Mouse (Mus musculus) heart, postnatal 14 days (tissue): ENCODE measurements around the gene Tipin. TPM values are rescaled to one million over a fixed set of nuclear protein-coding genes. Genes with fewer than 3 reads are reported as not detected.

Experiments
- DNase-seq, 2 experiments: peaks; one replicate each; pipeline ENCODE4 v3.0.0; 2021 to 2022
- intact Hi-C: fragments of 180-260 bp; cut with DNase I; formaldehyde crosslinking; loops from one replicate; pipeline ENCODE4 v1.15.1; 2025
- total RNA-seq, 2 experiments: library from RNA; stranded (reverse); gene quantifications; 2 replicates each; pipeline ENCODE4 v1.2.3; 2021

Gene Tipin
- total RNA-seq, 2 experiments from 2014 or later = 11.2 to 12.1 TPM

- intact Hi-C loops = loop anchor here (10.0 kb wide), 1 partner anchor 624 kb away; the partner anchor contains the start of gene Ints14
- DNase-seq = peak; percentile 79 to 80
Observed at GRCm38 (mm10) chr9:64340351-64341253, 59.2 kb downstream of the Tipin start.

DNA sequence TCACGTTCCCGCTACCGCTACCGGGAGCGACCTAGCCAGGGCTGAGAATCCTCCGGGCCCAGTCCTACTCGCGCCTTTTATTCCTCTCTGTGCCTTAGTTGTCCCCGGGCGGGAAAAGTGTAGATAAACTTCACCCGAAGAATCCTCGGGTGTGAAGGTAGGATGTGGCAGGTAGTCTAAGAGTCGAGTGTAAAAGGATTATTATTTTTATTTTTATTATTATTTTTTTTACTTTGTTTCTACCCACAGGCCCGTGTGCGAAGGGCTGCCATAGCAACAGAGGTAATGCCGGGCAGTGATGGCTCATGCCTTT is 59.8 kb downstream of the Tipin start, which contains the start of gene Dis3l:
TSS of gene Dis3l (minus strand) at position 35 of the 313 bp plus-strand sequence.
- no peak for DNase-seq
- intact Hi-C loops = loop anchor here (10.0 kb wide), 1 partner anchor 624 kb away; the partner anchor contains the start of gene Ints14

GRCm38 (mm10) chr9:64341671-64342070 is 60.3 kb downstream of the Tipin start:
- DNase-seq = no peak
- intact Hi-C loops = loop anchor here (10.0 kb wide), 1 partner anchor 623 kb away; the partner anchor contains the start of gene Ints14

DNA sequence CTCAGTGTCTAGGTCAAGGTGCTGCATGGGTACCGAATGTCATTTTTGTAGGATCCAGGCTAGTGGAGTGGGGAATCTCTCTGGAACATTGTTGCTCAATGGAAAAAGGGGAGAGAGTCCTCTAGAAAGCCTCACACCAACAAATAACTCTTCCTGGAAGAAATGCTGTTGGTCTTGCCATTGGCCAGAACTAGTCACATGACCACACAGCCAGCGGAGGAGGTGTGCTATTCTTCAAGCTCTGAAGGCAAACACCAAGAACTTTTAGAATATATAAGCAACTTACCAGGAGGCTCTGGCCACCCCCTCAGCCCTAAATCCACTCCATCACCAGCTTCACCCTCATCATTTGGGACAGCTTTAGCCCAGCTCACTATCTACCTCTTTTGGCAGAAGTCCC is 62.3 kb downstream of the Tipin start:
- DNase-seq = no peak
- intact Hi-C loops = loop anchor here (10.0 kb wide), 1 partner anchor 621 kb away; the partner anchor contains the start of gene Ints14

DNA sequence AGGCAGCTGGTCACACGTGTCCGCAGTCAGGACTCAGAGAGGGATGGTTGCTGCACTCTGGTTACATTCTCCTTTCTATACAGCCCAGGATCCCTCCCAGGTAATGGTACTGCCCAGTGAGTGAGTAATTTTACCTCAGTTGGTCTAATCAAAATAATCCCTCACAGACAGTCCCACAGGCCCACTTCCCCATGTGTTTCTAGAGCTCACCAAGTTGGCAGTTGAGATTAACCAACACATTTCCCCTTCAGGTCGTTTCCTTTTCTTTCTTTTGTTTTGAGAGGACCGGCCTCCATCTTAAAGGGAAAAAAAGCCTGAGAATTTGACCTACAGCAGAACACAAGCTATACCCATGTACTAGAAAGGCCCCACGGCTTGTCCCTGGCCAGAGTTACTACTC is 64.5 kb downstream of the Tipin start:
- DNase-seq = no peak
- intact Hi-C loops = loop anchor here (1.0 to 10.0 kb wide), 5 partner anchors 46 to 619 kb away; partner anchors contain the start of gene Ints14

- intact Hi-C loops = loop anchor here (5.0 to 10.0 kb wide), 4 partner anchors 45 to 617 kb away; partner anchors contain the start of gene Ints14
- DNase-seq = no peak
Observed at GRCm38 (mm10) chr9:64347377-64347776, 66.0 kb downstream of the Tipin start.

DNA sequence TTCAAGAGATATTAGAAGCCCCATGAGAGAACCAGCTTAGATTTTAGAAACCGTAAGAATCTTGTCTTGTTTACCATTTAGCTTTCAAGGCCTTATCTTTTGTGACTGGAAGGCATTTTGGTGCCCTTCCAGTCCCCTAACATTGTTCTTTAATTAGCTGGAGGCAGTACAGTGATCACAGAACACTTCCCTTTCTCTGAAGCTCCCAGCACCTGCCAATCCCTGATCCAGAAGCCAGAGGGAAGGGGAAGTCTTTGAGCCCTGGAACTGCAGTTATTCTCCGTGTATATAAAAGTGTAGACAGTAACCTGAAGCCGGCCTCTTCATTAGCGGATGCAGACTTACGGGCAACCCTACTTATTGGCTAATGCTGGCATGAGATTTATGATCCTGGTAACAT is 68.1 kb downstream of the Tipin start:
- DNase-seq = peak in 1 of 2 experiments; percentile 21
- intact Hi-C loops = loop anchor here (5.0 to 10.0 kb wide), 4 partner anchors 43 to 615 kb away; partner anchors contain the start of gene Ints14

DNA sequence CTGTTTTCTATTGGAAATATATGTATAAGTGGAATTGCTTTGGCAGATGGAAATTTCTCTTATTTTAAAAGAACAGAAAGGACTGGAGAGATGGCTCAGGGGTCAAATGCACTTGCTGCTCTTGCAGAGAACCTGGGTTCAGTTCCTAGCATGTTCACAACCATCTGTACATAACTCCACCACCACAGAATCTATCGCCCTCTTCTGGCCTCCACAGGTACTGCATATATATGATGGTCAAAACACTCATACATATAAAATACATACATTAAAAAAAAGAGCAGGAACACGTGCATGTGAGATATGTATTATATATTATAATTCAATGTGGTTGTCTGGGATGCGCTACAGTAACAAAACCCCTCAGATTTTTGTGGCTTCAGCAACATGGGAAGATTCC is 69.8 kb downstream of the Tipin start:
- intact Hi-C loops = no loop called here
- no peak for DNase-seq

Other genes starting within 250 kb of the Tipin start
- gene Lctl, start 164.4 kb upstream of the Tipin start, total RNA-seq = under 1 TPM; 0.14 to 0.29 TPM
- gene Zwilch, start 108.5 kb upstream of the Tipin start, total RNA-seq = 1 to 10 TPM; 1.9 to 3.8 TPM
- gene Rpl4, start 108.2 kb upstream of the Tipin start, total RNA-seq = 100 to 1,000 TPM; 461 to 503 TPM
- 10 to 100 TPM; 20.0 to 22.9 TPM for gene Snapc5, start 102.3 kb upstream of the Tipin start, total RNA-seq
- 1 to 10 TPM; 1.2 to 1.6 TPM for gene Uchl4, start 46.4 kb upstream of the Tipin start, total RNA-seq
- gene Map2k1, start 27.9 kb upstream of the Tipin start, total RNA-seq = 10 to 100 TPM; 50.0 to 52.9 TPM
- 10 to 100 TPM; 22.6 to 25.1 TPM for gene Dis3l, start 59.7 kb downstream of the Tipin start, total RNA-seq
- 1 to 10 TPM; 3.6 to 4.2 TPM for gene Megf11, start 104.0 kb downstream of the Tipin start, total RNA-seq